Mouse (Mus musculus) embryonic facial prominence, embryonic 15.5 days (tissue): ENCODE measurements around the gene Sgsm1. TPM values are rescaled to one million over a fixed set of nuclear protein-coding genes. Genes with fewer than 3 reads are reported as not detected.

Experiments used
- ATAC-seq: fragments of 200-750 bp; cut with Nextera tagmentation; 2 replicates; pipeline ENCODE4 v1.8.0; 2017; ENCODE audit warnings: low read depth, moderate TSS enrichment; ENCODE audit not compliant: insufficient number of reproducible peaks, low FRiP score, low TSS enrichment
- H3K27ac ChIP-seq: fragments of 300-500 bp; sonication (generic); replicated peaks from 2 replicates; pipeline ENCODE4 v1.5.1; 2015; ENCODE audit warnings: mild to moderate bottlenecking, inconsistent platforms
- H3K27me3 ChIP-seq: fragments of 300-500 bp; sonication (generic); 2 replicates; pipeline ENCODE4 v1.6.1; 2015; ENCODE audit warnings: inconsistent platforms
- H3K36me3 ChIP-seq: fragments of 300-500 bp; sonication (generic); 2 replicates; pipeline ENCODE4 v1.6.1; 2015; ENCODE audit warnings: mild to moderate bottlenecking, inconsistent platforms
- H3K4me1 ChIP-seq: fragments of 300-500 bp; sonication (generic); 2 replicates; pipeline ENCODE4 v1.6.1; 2015; ENCODE audit warnings: inconsistent platforms
- H3K4me2 ChIP-seq: fragments of 300-500 bp; sonication (generic); replicated peaks from 2 replicates; pipeline ENCODE4 v1.6.1; 2015; ENCODE audit warnings: mild to moderate bottlenecking, inconsistent platforms
- H3K4me3 ChIP-seq: fragments of 300-500 bp; sonication (generic); replicated peaks from 2 replicates; pipeline ENCODE4 v1.5.1; 2015; ENCODE audit warnings: mild to moderate bottlenecking, inconsistent platforms
- H3K9ac ChIP-seq: fragments of 300-500 bp; sonication (generic); 2 replicates; pipeline ENCODE4 v1.6.1; 2015; ENCODE audit warnings: inconsistent platforms
- H3K9me3 ChIP-seq: fragments of 300-500 bp; sonication (generic); replicated peaks from 2 replicates; pipeline ENCODE4 v1.6.1; 2016; ENCODE audit warnings: inconsistent platforms
- WGBS: fragments of 180-500 bp; shearing (Covaris S2); methylation state at CpG from one replicate; pipeline ENCODE4 v1.1.7; 2015; 5-methylcytosine and 5-hydroxymethylcytosine counted together
- polyA plus RNA-seq: library from polyadenylated mRNA; unstranded; fragments of >200 nt; fragmentation: Nextera tagmentation; extraction: Ambion mirVana; gene quantifications from 2 replicates; pipeline ENCODE4 v1.2.1, GENCODE M21; 2015

Gene Sgsm1
- polyA plus RNA-seq, 1 experiment from 2014 or later, result 3.3 TPM

GRCm38 (mm10) chr5:113280138-113280856 lies 30.3 kb downstream of the Sgsm1 start:
- H3K4me2 ChIP-seq, result no peak overlapping the region
- H3K4me3 ChIP-seq, result peak overlapping the region; percentile 16; the same call in 1 of the 2 replicates
- H3K4me1 ChIP-seq, result no peaks in the 10 kb centered on the region
- peak; percentile 37; the same call in 1 of the 2 replicates for ATAC-seq
- no peaks in the 10 kb centered on the region for H3K36me3 ChIP-seq
- no peaks in the 10 kb centered on the region for H3K9me3 ChIP-seq
- 31% methylated on average over 15 of the region's 15 CpGs for WGBS
- H3K27ac ChIP-seq, result no peak overlapping the region
- peaks cover 4% of the 10 kb centered on the region; the same call in 1 of the 2 replicates for H3K27me3 ChIP-seq
- no peak overlapping the region for H3K9ac ChIP-seq

- no peak overlapping the region for H3K9ac ChIP-seq
- H3K4me1 ChIP-seq, result no peaks in the 10 kb centered on the region
- 73% methylated on average over 10 of the region's 10 CpGs for WGBS
- no peaks in the 10 kb centered on the region for H3K36me3 ChIP-seq
- H3K27ac ChIP-seq, result no peak overlapping the region
- H3K4me2 ChIP-seq, result no peak overlapping the region
- H3K9me3 ChIP-seq, result no peaks in the 10 kb centered on the region
- no peaks in the 10 kb centered on the region for H3K27me3 ChIP-seq
- no peak for ATAC-seq
- H3K4me3 ChIP-seq, result no peak overlapping the region
These were observed 34.7 kb downstream of the Sgsm1 start for GRCm38 (mm10) chr5:113275839-113276238.

DNA sequence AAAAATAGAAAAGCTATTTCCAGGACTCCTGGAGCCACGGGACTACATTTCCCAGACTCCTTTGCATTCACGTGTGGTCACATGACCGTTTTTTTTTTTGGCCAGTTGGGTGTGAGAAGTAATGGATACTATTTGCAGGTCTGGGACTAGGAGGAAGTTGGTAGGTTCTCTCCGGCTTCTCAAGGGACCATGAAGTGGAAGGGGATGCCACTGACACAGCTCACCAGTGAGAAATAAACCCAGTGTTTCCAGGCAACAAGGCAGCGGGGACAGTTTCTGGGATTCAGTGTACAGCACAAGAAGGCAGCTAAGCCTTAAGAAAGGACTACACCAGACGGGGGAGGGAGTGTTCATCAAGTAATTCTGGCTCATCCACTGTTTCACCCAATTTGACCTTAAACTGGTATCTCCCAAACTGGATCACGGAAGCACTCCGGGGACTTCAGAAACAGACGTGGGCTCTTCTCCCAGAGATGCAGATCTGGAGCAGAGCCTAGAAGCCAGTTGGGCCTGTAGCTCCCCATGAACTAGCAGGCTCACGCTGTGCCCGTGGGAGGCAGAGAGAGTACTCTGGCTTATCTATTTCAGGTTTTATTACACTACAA lies 39.3 kb downstream of the Sgsm1 start:
- no peaks in the 10 kb centered on the region for H3K27me3 ChIP-seq
- H3K4me3 ChIP-seq, result no peak overlapping the region
- no peak for ATAC-seq
- H3K27ac ChIP-seq, result no peak overlapping the region
- WGBS, result 61% methylated on average over 11 of the region's 11 CpGs
- no peaks in the 10 kb centered on the region for H3K9me3 ChIP-seq
- H3K4me2 ChIP-seq, result no peak overlapping the region
- no peaks in the 10 kb centered on the region for H3K4me1 ChIP-seq
- H3K36me3 ChIP-seq, result no peaks in the 10 kb centered on the region
- no peak overlapping the region for H3K9ac ChIP-seq

DNA sequence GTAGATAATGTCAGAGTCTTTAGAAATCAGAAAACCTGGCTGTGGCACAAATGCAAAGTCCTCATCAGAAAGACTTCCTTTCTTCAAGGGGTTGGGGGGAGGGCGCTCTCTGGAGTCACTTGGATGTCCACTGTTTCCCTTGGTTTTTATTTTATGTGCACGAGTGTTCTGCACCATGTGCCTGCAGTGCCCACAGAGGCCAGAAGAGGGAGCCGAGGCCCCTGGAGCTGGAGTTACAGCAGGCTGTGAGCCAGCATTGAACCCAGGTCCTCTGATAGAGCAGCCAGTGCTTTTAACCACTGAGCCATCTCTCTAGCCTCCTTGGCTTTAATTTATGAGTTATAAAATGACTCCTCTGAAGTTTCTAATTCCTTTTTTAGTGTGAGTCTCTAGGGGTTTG lies 40.5 kb downstream of the Sgsm1 start:
- Histone ChIP-seq H3K36me3 (no peaks in the 10 kb centered on the region), H3K4me3 (no peak overlapping the region), H3K27ac (no peak overlapping the region), H3K4me2 (no peak overlapping the region), H3K9ac (no peak overlapping the region), H3K27me3 (no peaks in the 10 kb centered on the region), H3K9me3 (no peaks in the 10 kb centered on the region), H3K4me1 (no peaks in the 10 kb centered on the region)
- 74% methylated on average over 3 of the region's 3 CpGs for WGBS
- no peak for ATAC-seq

GRCm38 (mm10) chr5:113268246-113268645 lies 42.3 kb downstream of the Sgsm1 start:
- no peak overlapping the region for H3K4me3 ChIP-seq
- no peaks in the 10 kb centered on the region for H3K36me3 ChIP-seq
- H3K4me2 ChIP-seq, result no peak overlapping the region
- H3K9ac ChIP-seq, result no peak overlapping the region
- 0 out of 2 replicates have a peak, but pooled peaks cover 3% of the 10 kb centered on the region for H3K9me3 ChIP-seq
- ATAC-seq, result no peak
- no peaks in the 10 kb centered on the region for H3K27me3 ChIP-seq
- no peaks in the 10 kb centered on the region for H3K4me1 ChIP-seq
- no peak overlapping the region for H3K27ac ChIP-seq

GRCm38 (mm10) chr5:113265637-113266036 lies 44.9 kb downstream of the Sgsm1 start:
- Histone ChIP-seq H3K27me3 (no peaks in the 10 kb centered on the region), H3K9ac (no peak overlapping the region), H3K36me3 (no peaks in the 10 kb centered on the region), H3K4me3 (no peak overlapping the region), H3K9me3 (0 out of 2 replicates have a peak, but pooled peaks cover 3% of the 10 kb centered on the region), H3K27ac (no peak overlapping the region), H3K4me2 (no peak overlapping the region), H3K4me1 (no peaks in the 10 kb centered on the region)
- WGBS, result 82% methylated on average over 8 of the region's 8 CpGs
- no peak for ATAC-seq

DNA sequence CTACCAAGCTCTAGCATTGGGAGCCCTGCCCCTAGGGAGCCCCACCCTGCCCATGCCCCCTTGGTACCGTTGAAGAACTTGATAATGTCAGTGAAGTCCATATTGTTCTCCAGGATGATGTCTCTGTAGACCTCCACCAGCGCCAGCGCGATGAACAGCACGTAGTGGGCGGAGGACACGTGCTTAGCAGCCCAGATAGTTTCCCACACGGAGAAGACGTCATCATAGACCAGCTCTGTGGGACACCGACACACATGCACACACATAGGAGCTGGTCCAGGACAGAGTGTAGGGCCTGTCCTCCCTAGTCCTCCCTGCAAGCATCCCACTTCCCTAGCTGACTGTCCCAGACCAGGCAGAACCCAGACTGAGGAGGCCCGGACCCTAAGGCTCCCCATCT lies 59.8 kb downstream of the Sgsm1 start:
- ATAC-seq, result no peak

DNA sequence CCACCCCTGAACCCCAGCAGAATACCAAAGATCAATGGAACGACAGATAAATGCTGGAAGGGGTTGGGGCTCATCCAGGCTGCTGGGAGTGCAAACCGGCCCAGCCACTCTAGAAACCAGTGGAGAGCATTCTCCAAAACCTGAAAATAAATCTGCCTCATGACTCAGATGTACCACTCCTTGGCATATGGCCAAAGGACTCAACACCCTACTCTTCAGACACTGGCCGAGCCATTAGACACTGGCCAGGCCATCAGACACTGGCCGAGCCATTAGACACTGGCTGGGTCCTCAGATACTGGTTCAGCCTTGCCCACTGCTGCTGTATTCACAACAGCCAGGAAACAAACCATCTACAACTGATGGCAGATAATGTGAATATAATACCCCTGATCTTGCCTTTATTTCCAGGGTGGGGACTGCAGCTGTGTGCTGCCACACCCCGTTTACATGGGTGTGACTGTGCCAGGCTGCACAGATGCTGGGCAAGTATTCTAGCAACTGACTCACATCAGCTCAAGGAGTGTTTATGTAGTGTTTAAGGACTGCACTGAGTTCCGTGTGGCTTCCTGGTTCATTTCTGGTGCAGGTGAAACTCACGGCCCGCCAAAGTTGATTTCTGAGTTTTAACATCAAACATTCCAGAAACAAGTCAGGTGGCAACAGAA lies 61.2 kb downstream of the Sgsm1 start:
- Histone ChIP-seq H3K27me3 (no peaks in the 10 kb centered on the region), H3K9me3 (no peaks in the 10 kb centered on the region), H3K4me3 (no peak overlapping the region), H3K4me1 (no peaks in the 10 kb centered on the region), H3K4me2 (no peak overlapping the region), H3K36me3 (no peaks in the 10 kb centered on the region), H3K9ac (no peak overlapping the region), H3K27ac (peak overlapping the region; percentile 78)
- ATAC-seq, result peak; percentile 44; the same call in 1 of the 2 replicates
- 65% methylated on average over 8 of the region's 8 CpGs for WGBS

More for the DNA sequence above, 59.8 kb downstream of the Sgsm1 start:
- 94% methylated on average over 11 of the region's 11 CpGs for WGBS
- H3K27ac ChIP-seq, result no peak overlapping the region
- no peak overlapping the region for H3K9ac ChIP-seq
- H3K4me1 ChIP-seq, result no peaks in the 10 kb centered on the region
- H3K27me3 ChIP-seq, result no peaks in the 10 kb centered on the region
- H3K9me3 ChIP-seq, result no peaks in the 10 kb centered on the region
- no peak overlapping the region for H3K4me3 ChIP-seq
- no peak overlapping the region for H3K4me2 ChIP-seq
- H3K36me3 ChIP-seq, result no peaks in the 10 kb centered on the region

- no peak overlapping the region for H3K9ac ChIP-seq
- no peaks in the 10 kb centered on the region; the same call in 1 of the 2 replicates for H3K27me3 ChIP-seq
- 78% methylated on average over 5 of the region's 5 CpGs for WGBS
- H3K27ac ChIP-seq, result no peak overlapping the region
- H3K36me3 ChIP-seq, result no peaks in the 10 kb centered on the region
- peaks cover 15% of the 10 kb centered on the region for H3K4me1 ChIP-seq
- H3K9me3 ChIP-seq, result no peaks in the 10 kb centered on the region
- no peak overlapping the region for H3K4me2 ChIP-seq
- ATAC-seq, result no peak
- no peak overlapping the region for H3K4me3 ChIP-seq
These were observed 80.4 kb downstream of the Sgsm1 start for GRCm38 (mm10) chr5:113230196-113230595.

DNA sequence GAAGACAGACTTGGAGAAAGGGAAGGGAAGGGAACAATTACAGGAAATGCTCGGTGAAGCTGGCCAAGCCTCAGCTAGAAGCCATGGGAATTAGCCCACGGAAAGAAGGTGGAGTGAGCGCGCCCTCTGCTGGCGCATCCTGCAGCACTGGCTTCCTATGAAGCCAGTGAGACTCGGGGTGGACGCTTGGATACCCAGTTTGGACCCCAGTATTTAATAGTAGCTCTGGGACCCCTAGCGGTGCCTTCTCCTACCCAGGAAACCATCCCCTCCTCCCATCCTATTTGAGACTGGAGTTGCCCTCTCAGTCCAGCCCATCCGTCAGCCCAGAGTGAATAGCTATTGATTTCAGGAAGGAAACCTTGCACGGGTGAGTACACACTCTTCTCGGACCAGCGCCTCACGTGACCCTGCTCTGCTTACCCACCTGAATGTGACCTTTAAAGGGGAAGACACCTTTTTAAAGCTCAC lies 83.9 kb downstream of the Sgsm1 start, which contains the start of gene Tmem211:
TSS of gene Tmem211 (plus strand) at position 278 of the 471 bp plus-strand sequence.
- peak; percentile 66; the same call in 1 of the 2 replicates for ATAC-seq
- Histone ChIP-seq H3K27me3 (no peaks in the 10 kb centered on the region; the same call in 1 of the 2 replicates), H3K4me2 (peak within 1 kb of the TSS; percentile 49), H3K27ac (peak within 1 kb of the TSS; percentile 49), H3K9me3 (no peaks in the 10 kb centered on the region), H3K4me1 (peaks cover 15% of the 10 kb centered on the region), H3K4me3 (peak within 1 kb of the TSS; percentile 30), H3K36me3 (no peaks in the 10 kb centered on the region), H3K9ac (no peak within 1 kb of the TSS)
- WGBS, result under 1% methylated on average over 13 of the region's 13 CpGs
